Mouse (Mus musculus): ENCODE measurements around the gene Tnik.

Tnik gene

GRCm38 (mm10) chr3:28547965-28548730 is 285.1 kb downstream of the Tnik start:
- DNase-seq (ENCODE audit: low spot score in 2 of 2), result no peak

- no peak for DNase-seq (ENCODE audit: low spot score in 2 of 2)
Measured at GRCm38 (mm10) chr3:28549391-28549790, 286.4 kb downstream of the Tnik start.

- no peak for DNase-seq (ENCODE audit: low spot score in 2 of 2)
Measured at GRCm38 (mm10) chr3:28550497-28551093, 287.6 kb downstream of the Tnik start.

GRCm38 (mm10) chr3:28551756-28552155 is 288.7 kb downstream of the Tnik start:
- no peak for DNase-seq (ENCODE audit: low spot score in 2 of 2)

- peak; percentile 52 to 61 for DNase-seq (ENCODE audit: low spot score in 2 of 2)
Measured at GRCm38 (mm10) chr3:28554934-28555333, 291.9 kb downstream of the Tnik start.

GRCm38 (mm10) chr3:28555795-28556570 is 293.0 kb downstream of the Tnik start:
- DNase-seq (ENCODE audit: low spot score in 2 of 2), result no peak

GRCm38 (mm10) chr3:28558328-28558871 is 295.4 kb downstream of the Tnik start:
- peak; percentile 79 to 80 for DNase-seq (ENCODE audit: low spot score in 2 of 2)

- no peak for DNase-seq (ENCODE audit: low spot score in 2 of 2)
Measured at GRCm38 (mm10) chr3:28561408-28561807, 298.4 kb downstream of the Tnik start.

GRCm38 (mm10) chr3:28562612-28563332 is 299.8 kb downstream of the Tnik start:
- DNase-seq (ENCODE audit: low spot score in 2 of 2), result no peak

GRCm38 (mm10) chr3:28564370-28565357 is 301.6 kb downstream of the Tnik start:
- DNase-seq (ENCODE audit: low spot score in 2 of 2), result peak; percentile 27 to 54

GRCm38 (mm10) chr3:28577301-28577700 is 314.3 kb downstream of the Tnik start:
- DNase-seq (ENCODE audit: low spot score in 2 of 2), result peak; percentile 45 to 59

GRCm38 (mm10) chr3:28578950-28579615 is 316.1 kb downstream of the Tnik start:
- DNase-seq (ENCODE audit: low spot score in 2 of 2), result no peak

GRCm38 (mm10) chr3:28585750-28586465 is 322.9 kb downstream of the Tnik start:
- no peak for DNase-seq (ENCODE audit: low spot score in 2 of 2)

GRCm38 (mm10) chr3:28587808-28588207 is 324.8 kb downstream of the Tnik start:
- DNase-seq (ENCODE audit: low spot score in 2 of 2), result peak; percentile 38 to 48

- DNase-seq (ENCODE audit: low spot score in 2 of 2), result no peak
Measured at GRCm38 (mm10) chr3:28591345-28591744, 328.3 kb downstream of the Tnik start.

- no peak for DNase-seq (ENCODE audit: low spot score in 2 of 2)
Measured at GRCm38 (mm10) chr3:28593922-28594321, 330.9 kb downstream of the Tnik start.

GRCm38 (mm10) chr3:28599476-28599875 is 336.5 kb downstream of the Tnik start:
- no peak for DNase-seq (ENCODE audit: low spot score in 2 of 2)

- no peak for DNase-seq (ENCODE audit: low spot score in 2 of 2)
Measured at GRCm38 (mm10) chr3:28606741-28607140, 343.7 kb downstream of the Tnik start.

- peak; percentile 56 to 59 for DNase-seq (ENCODE audit: low spot score in 2 of 2)
Measured at GRCm38 (mm10) chr3:28612330-28612729, 349.3 kb downstream of the Tnik start.
